Mouse (Mus musculus) brown adipose tissue, adult 24 weeks (tissue): Measurements from ENCODE around the gene Sgf29. TPM values are rescaled to one million over a fixed set of nuclear protein-coding genes. Genes with fewer than 3 reads are reported as not detected.

Experiments used
- polyA plus RNA-seq: library from polyadenylated mRNA; stranded (reverse); fragments of >200 nt; gene quantifications from 2 replicates; pipeline ENCODE4 v1.2.4, GENCODE M21; 2012; ENCODE audit not compliant: missing spikeins, insufficient read depth, insufficient read length

The Sgf29 gene
- polyA plus RNA-seq, 1 experiment = 18.3 TPM

Other genes with a start within 250 kb of the Sgf29 start
- 2.4 TPM in 1 of 2 replicates, not detected in the other for gene Cd19, start 234.4 kb upstream of the Sgf29 start, polyA plus RNA-seq
- gene Rabep2, start 220.6 kb upstream of the Sgf29 start, polyA plus RNA-seq = 2.9 and 6.4 TPM in 2 replicates
- 236 and 316 TPM in 2 replicates for gene Atp2a1, start 186.2 kb upstream of the Sgf29 start, polyA plus RNA-seq
- 34.7 and 38.2 TPM in 2 replicates for gene Sh2b1, start 173.9 kb upstream of the Sgf29 start, polyA plus RNA-seq
- 184 and 254 TPM in 2 replicates for gene Tufm, start 161.9 kb upstream of the Sgf29 start, polyA plus RNA-seq
- gene Atxn2l, start 145.9 kb upstream of the Sgf29 start, polyA plus RNA-seq = 21.4 and 27.7 TPM in 2 replicates
- gene Eif3c, start 82.9 kb upstream of the Sgf29 start, polyA plus RNA-seq = 108 and 123 TPM in 2 replicates
- gene Apobr, start 64.4 kb upstream of the Sgf29 start, polyA plus RNA-seq = 5.8 and 12.6 TPM in 2 replicates
- gene Cln3, start 63.5 kb upstream of the Sgf29 start, polyA plus RNA-seq = 16.1 and 18.9 TPM in 2 replicates
- not detected in 2 replicates for gene Il27, start 54.4 kb upstream of the Sgf29 start, polyA plus RNA-seq
- gene Nupr1, start 18.4 kb upstream of the Sgf29 start, polyA plus RNA-seq = 89.5 and 149 TPM in 2 replicates
- 40.9 and 98.4 TPM in 2 replicates for gene Sult1a1, start 27.1 kb downstream of the Sgf29 start, polyA plus RNA-seq
- gene Bola2, start 46.1 kb downstream of the Sgf29 start, polyA plus RNA-seq = 40.0 and 49.0 TPM in 2 replicates
- 4.0 and 5.8 TPM in 2 replicates for gene Slx1b, start 46.5 kb downstream of the Sgf29 start, polyA plus RNA-seq
- gene Coro1a, start 58.5 kb downstream of the Sgf29 start, polyA plus RNA-seq = 8.5 and 10.0 TPM in 2 replicates
- gene Mapk3, start 110.3 kb downstream of the Sgf29 start, polyA plus RNA-seq = 68.9 and 90.6 TPM in 2 replicates
- gene Gdpd3, start 117.0 kb downstream of the Sgf29 start, polyA plus RNA-seq = not detected in 2 replicates
- 156 and 157 TPM in 2 replicates for gene Ypel3, start 127.6 kb downstream of the Sgf29 start, polyA plus RNA-seq
- gene Tbx6, start 132.2 kb downstream of the Sgf29 start, polyA plus RNA-seq = not detected in 2 replicates
- gene Ppp4c, start 143.2 kb downstream of the Sgf29 start, polyA plus RNA-seq = 46.4 and 53.3 TPM in 2 replicates
- gene Fam57b, start 148.4 kb downstream of the Sgf29 start, polyA plus RNA-seq = 50.7 and 63.7 TPM in 2 replicates
- gene 4930451I11Rik, start 182.3 kb downstream of the Sgf29 start, polyA plus RNA-seq = not detected in 2 replicates
- gene Doc2a, start 198.1 kb downstream of the Sgf29 start, polyA plus RNA-seq = not detected in 2 replicates
- gene Hirip3, start 212.7 kb downstream of the Sgf29 start, polyA plus RNA-seq = 6.1 and 7.4 TPM in 2 replicates
- gene Ino80e, start 213.1 kb downstream of the Sgf29 start, polyA plus RNA-seq = 16.4 and 27.1 TPM in 2 replicates
- 17.6 and 22.7 TPM in 2 replicates for gene Taok2, start 235.4 kb downstream of the Sgf29 start, polyA plus RNA-seq